Mouse (Mus musculus) lung, embryonic 16.5 days (tissue): ENCODE results near the gene Fut11. TPM values are rescaled to one million over a fixed set of nuclear protein-coding genes. Genes with fewer than 3 reads are reported as not detected.

Source experiments
- ATAC-seq: fragments of 200-750 bp; cut with Nextera tagmentation; 2 replicates; pipeline ENCODE4 v1.8.0; 2017; ENCODE audit warnings: low read depth, mild to moderate bottlenecking, moderate library complexity
- H3K27ac ChIP-seq: fragments of 300-500 bp; sonication (generic); 2 replicates; pipeline ENCODE4 v1.5.1; 2014; ENCODE audit warnings: mild to moderate bottlenecking, control low read depth, low read length
- H3K27me3 ChIP-seq: fragments of 300-500 bp; sonication (generic); 2 replicates; pipeline ENCODE4 v1.6.1; 2014; ENCODE audit warnings: low read depth, low read length, mixed read lengths; ENCODE audit not compliant: control insufficient read depth, insufficient read depth
- H3K36me3 ChIP-seq: fragments of 300-500 bp; sonication (generic); 2 replicates; pipeline ENCODE4 v1.6.1; 2014; ENCODE audit warnings: low read length; ENCODE audit not compliant: control insufficient read depth, insufficient read depth
- H3K4me1 ChIP-seq: fragments of 300-500 bp; sonication (generic); replicated peaks from 2 replicates; pipeline ENCODE4 v1.6.1; 2014; ENCODE audit warnings: low read length, mixed read lengths; ENCODE audit not compliant: control insufficient read depth, insufficient read depth
- H3K4me2 ChIP-seq: fragments of 300-500 bp; sonication (generic); 2 replicates; pipeline ENCODE4 v1.6.1; 2014; ENCODE audit warnings: low read depth, low read length, control low read depth
- H3K4me3 ChIP-seq: fragments of 300-500 bp; sonication (generic); 2 replicates; pipeline ENCODE4 v1.5.1; 2014; ENCODE audit warnings: mild to moderate bottlenecking, low read length, control low read depth
- H3K9ac ChIP-seq: fragments of 300-500 bp; sonication (generic); 2 replicates; pipeline ENCODE4 v1.6.1; 2014; ENCODE audit warnings: low read length, control low read depth
- H3K9me3 ChIP-seq: fragments of 300-500 bp; sonication (generic); 2 replicates; pipeline ENCODE4 v1.6.1; 2016; ENCODE audit warnings: low read length; ENCODE audit not compliant: control insufficient read depth
- WGBS: fragments of 180-500 bp; shearing (Covaris S2); extraction: QIAGEN DNeasy Blood & Tissue Kit; methylation state at CpG from one replicate; pipeline ENCODE4 v1.1.7; 2014; 5-methylcytosine and 5-hydroxymethylcytosine counted together
- polyA plus RNA-seq: library from polyadenylated mRNA; unstranded; fragments of >200 nt; fragmentation: Nextera tagmentation; extraction: Ambion mirVana; gene quantifications from 2 replicates; pipeline ENCODE4 v1.2.1, GENCODE M21; 2015

The Fut11 gene
- polyA plus RNA-seq, 1 experiment from 2014 or later, result 30.7 TPM

- 33% methylated on average over 14 of the region's 14 CpGs for WGBS
These were observed 42.5 kb downstream of the Fut11 start for GRCm38 (mm10) chr14:20737306-20737705.

DNA sequence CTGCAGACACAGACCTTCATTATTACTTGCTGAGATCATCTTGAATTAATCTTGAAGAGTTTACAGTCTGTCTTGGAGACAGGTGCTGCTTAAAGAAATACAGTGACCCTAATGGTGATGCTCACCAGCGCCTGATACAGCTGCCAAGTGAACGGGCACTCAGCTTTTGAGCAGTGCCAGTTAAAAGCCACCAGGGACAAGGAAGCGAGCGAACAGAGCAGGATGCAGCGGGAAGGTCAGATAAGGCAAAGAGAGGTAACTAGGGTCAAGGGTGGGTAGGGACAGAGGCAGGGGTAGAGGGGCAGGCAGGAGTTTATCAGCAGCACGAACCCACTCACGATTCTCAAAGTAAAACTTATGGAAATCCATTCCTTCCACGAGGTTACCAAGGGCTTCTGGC lies 43.7 kb downstream of the Fut11 start:
- Histone ChIP-seq H3K9ac (no peak overlapping the region), H3K36me3 (peaks cover 6% of the 10 kb centered on the region; the same call in 1 of the 2 replicates), H3K4me2 (no peak overlapping the region), H3K27me3 (no peaks in the 10 kb centered on the region), H3K4me3 (no peak overlapping the region), H3K27ac (no peak overlapping the region), H3K4me1 (peaks cover 2% of the 10 kb centered on the region), H3K9me3 (no peaks in the 10 kb centered on the region)
- no peak for ATAC-seq
- 82% methylated on average over 8 of the region's 8 CpGs for WGBS

More at GRCm38 (mm10) chr14:20737306-20737705, 42.5 kb downstream of the Fut11 start:
- peaks cover 8% of the 10 kb centered on the region; the same call in 1 of the 2 replicates for H3K36me3 ChIP-seq
- H3K4me3 ChIP-seq, result no peak overlapping the region
- H3K9me3 ChIP-seq, result no peaks in the 10 kb centered on the region
- no peak overlapping the region for H3K9ac ChIP-seq
- no peak for ATAC-seq
- peaks cover 8% of the 10 kb centered on the region for H3K4me1 ChIP-seq
- H3K27ac ChIP-seq, result no peak overlapping the region
- H3K27me3 ChIP-seq, result no peaks in the 10 kb centered on the region
- H3K4me2 ChIP-seq, result no peak overlapping the region

- Histone ChIP-seq H3K9me3 (no peaks in the 10 kb centered on the region), H3K27me3 (no peaks in the 10 kb centered on the region), H3K4me1 (no peaks in the 10 kb centered on the region), H3K4me3 (no peak overlapping the region), H3K27ac (no peak overlapping the region), H3K4me2 (no peak overlapping the region), H3K36me3 (peaks cover 9% of the 10 kb centered on the region), H3K9ac (no peak overlapping the region)
- WGBS, result 70% methylated on average over 9 of the region's 9 CpGs
- no peak for ATAC-seq
These were observed 46.5 kb downstream of the Fut11 start for GRCm38 (mm10) chr14:20741301-20741700.

- ATAC-seq, result no peak
- H3K36me3 ChIP-seq, result peaks cover 8% of the 10 kb centered on the region
- no peak overlapping the region for H3K9ac ChIP-seq
- H3K9me3 ChIP-seq, result no peaks in the 10 kb centered on the region
- no peak overlapping the region for H3K27ac ChIP-seq
- no peak overlapping the region for H3K4me3 ChIP-seq
- no peak overlapping the region for H3K4me2 ChIP-seq
- 46% methylated on average over 3 of the region's 3 CpGs for WGBS
- H3K4me1 ChIP-seq, result no peaks in the 10 kb centered on the region
- H3K27me3 ChIP-seq, result no peaks in the 10 kb centered on the region
These were observed 48.8 kb downstream of the Fut11 start for GRCm38 (mm10) chr14:20743614-20744013.

GRCm38 (mm10) chr14:20746935-20747334 lies 52.2 kb downstream of the Fut11 start:
- no peaks in the 10 kb centered on the region for H3K9me3 ChIP-seq
- 74% methylated on average over 3 of the region's 3 CpGs for WGBS
- H3K4me1 ChIP-seq, result no peaks in the 10 kb centered on the region
- H3K4me3 ChIP-seq, result no peak overlapping the region
- no peak overlapping the region for H3K4me2 ChIP-seq
- no peak overlapping the region for H3K9ac ChIP-seq
- H3K36me3 ChIP-seq, result peaks cover 6% of the 10 kb centered on the region; the same call in 1 of the 2 replicates
- no peak for ATAC-seq
- H3K27me3 ChIP-seq, result no peaks in the 10 kb centered on the region
- H3K27ac ChIP-seq, result no peak overlapping the region

DNA sequence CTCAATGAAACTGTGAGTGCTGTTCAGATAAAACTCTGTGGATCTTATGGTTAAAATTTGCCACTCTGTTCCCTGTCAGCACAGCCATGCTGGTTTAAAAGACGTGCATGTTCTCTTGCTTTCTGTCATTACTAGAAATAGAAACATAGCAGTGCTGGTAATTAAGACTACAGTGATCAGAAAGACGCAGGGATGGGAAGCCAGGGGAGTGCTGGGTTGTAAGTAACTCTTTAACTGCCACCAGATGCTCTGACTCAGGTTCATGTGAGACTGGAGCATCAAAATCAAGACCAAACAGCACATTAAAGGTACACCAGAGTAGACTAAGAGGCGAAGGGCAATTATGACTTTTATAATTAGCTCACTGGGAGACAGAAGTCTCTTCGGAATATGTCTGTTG lies 53.6 kb downstream of the Fut11 start:
- Histone ChIP-seq H3K9ac (no peak overlapping the region), H3K4me1 (no peaks in the 10 kb centered on the region), H3K27ac (no peak overlapping the region), H3K9me3 (no peaks in the 10 kb centered on the region), H3K4me2 (no peak overlapping the region), H3K27me3 (no peaks in the 10 kb centered on the region), H3K36me3 (peaks cover 6% of the 10 kb centered on the region; the same call in 1 of the 2 replicates), H3K4me3 (no peak overlapping the region)
- no peak for ATAC-seq
- WGBS, result 68% methylated on average over 4 of the region's 4 CpGs

- no peak overlapping the region for H3K27ac ChIP-seq
- no peak overlapping the region for H3K9ac ChIP-seq
These were observed 54.8 kb downstream of the Fut11 start for GRCm38 (mm10) chr14:20749494-20750051.

DNA sequence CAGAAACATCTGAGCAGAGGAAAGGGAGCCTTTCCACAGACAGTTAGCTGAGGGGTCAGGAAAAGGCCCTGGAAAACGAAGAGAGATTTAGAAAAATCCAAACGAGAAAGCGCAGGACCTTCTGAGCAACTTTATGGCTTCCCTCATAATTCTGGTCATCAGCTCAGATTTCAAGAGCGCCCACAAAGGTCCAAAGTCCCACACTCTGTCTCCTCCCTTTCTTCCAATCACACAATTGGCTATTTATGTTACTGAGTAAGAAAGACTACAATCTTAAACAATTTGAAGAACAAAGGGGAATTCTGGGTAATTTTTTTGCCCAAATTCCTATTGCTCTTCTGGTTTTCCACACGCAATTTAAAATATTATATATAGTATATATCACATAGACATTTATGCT lies 55.7 kb downstream of the Fut11 start:
- Histone ChIP-seq H3K4me1 (no peaks in the 10 kb centered on the region), H3K27me3 (no peaks in the 10 kb centered on the region), H3K4me3 (no peak overlapping the region), H3K9me3 (no peaks in the 10 kb centered on the region), H3K36me3 (peaks cover 3% of the 10 kb centered on the region; the same call in 1 of the 2 replicates), H3K27ac (no peak overlapping the region), H3K4me2 (no peak overlapping the region), H3K9ac (no peak overlapping the region)
- 83% methylated on average over 5 of the region's 5 CpGs for WGBS
- ATAC-seq, result no peak

More at GRCm38 (mm10) chr14:20749494-20750051, 54.8 kb downstream of the Fut11 start:
- 88% methylated on average over 4 of the region's 4 CpGs for WGBS
- ATAC-seq, result no peak
- Histone ChIP-seq H3K27me3 (no peaks in the 10 kb centered on the region), H3K4me2 (no peak overlapping the region), H3K9me3 (no peaks in the 10 kb centered on the region), H3K4me3 (no peak overlapping the region), H3K4me1 (no peaks in the 10 kb centered on the region), H3K36me3 (peaks cover 2% of the 10 kb centered on the region; the same call in 1 of the 2 replicates)
